Mouse (Mus musculus) A20 (cell line): ENCODE measurements around the gene Il34.

Experiments used
- DNase-seq: peaks from one replicate; pipeline ENCODE4 v3.0.0-alpha.2; 2011; ENCODE audit warnings: low read depth, low spot score

Il34 gene

GRCm38 (mm10) chr8:110779924-110780718 lies 25.6 kb downstream of the Il34 start:
- DNase-seq = no peak

- DNase-seq = no peak
These were observed 29.4 kb downstream of the Il34 start for GRCm38 (mm10) chr8:110776335-110776734.

DNA sequence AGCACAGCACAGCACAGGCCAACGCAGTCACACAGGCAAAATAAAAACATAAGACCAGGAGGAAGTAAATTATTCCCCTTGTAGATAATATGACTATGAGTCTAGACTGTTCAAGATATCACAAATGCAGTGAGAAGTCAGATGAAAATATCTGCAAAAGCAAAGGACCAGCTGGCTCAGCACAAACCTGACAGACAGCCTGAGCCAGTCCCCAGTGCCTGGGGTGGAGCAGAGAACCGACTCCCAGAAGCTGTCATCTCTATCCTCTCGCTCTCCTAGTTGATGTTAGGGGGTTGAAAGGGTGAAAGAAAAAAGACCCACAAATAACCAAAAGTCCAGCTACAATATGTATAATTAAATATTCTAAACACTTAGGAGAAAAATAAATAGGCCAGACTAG lies 30.0 kb downstream of the Il34 start:
- no peak for DNase-seq

- peak; percentile 21 for DNase-seq
These were observed 30.4 kb downstream of the Il34 start for GRCm38 (mm10) chr8:110775316-110775715.

DNA sequence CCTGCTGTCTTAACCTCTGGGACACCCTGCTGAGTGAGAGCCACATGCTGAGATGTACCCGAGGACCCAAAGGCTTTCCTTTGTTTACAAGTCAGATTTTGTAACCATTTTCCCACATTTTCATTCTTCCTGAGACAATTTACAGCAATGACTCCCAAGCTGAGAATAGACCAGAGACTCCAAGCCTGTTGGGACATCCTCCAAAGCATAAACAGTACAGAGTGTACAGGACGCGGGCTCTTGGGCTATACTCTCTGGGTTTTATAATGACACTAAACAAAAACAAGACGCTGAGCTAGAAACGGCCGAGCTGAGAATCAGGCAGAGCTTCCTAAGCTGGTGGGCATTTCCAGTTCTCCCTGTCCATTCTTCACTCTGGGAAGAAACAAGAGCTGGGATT lies 31.0 kb downstream of the Il34 start:
- no peak for DNase-seq

DNA sequence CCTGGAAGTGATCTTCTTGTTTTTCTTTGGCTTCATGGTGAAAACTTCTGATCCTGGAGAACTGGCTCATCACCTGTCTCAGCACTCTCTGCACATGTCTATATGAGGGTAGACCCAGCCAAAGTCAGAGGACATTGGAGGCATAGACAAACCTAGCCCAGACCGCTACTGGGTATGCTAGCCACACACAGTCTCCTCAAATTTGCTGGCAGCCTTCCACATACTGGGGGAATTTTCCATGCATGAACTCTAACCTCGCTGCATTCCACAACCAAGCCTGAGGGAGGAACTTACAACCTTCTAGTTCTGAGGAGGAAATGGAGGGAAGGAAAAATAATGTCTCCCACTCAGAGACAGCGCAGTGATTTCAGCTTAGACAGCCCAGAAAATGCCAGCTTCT lies 31.7 kb downstream of the Il34 start:
- DNase-seq = no peak

DNA sequence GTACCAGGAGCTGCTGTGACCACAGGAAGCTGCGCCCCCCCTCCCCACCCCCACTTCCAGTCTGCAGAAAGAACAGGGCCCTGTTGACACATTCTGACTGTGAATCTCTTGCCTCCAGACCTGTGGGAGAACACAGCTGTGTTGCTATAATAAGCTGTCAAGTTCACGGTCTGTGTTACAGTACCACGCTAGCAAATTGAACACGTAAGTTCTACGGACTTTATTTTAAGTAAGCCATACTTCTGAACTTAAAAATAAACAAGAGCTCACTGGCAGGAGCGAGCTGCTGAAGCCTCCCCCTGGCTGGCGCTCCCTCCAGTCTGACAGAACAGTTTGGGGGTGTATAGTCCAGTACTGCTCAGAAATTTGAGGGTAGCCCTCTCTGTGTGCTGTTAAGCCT lies 33.3 kb downstream of the Il34 start:
- peak; percentile 52 for DNase-seq

DNA sequence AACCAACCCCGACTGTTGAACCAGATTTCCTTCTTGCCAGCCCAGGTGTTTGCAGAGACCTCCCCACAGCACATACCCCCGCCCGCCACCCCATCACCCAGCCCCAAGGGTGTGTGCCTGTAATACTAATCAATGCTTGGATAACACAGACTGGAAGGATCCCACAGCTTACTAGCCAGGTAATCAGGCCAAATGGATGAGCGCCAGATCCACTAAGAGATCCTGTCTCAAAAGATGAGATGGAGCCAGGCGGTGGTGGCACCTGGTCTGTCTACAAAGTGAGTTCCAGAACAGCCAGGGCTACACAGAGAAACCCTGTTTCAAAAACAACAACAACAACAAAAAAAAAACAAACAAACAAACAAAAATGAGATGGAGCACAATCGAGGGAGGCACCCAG lies 38.5 kb downstream of the Il34 start:
- DNase-seq = no peak

DNA sequence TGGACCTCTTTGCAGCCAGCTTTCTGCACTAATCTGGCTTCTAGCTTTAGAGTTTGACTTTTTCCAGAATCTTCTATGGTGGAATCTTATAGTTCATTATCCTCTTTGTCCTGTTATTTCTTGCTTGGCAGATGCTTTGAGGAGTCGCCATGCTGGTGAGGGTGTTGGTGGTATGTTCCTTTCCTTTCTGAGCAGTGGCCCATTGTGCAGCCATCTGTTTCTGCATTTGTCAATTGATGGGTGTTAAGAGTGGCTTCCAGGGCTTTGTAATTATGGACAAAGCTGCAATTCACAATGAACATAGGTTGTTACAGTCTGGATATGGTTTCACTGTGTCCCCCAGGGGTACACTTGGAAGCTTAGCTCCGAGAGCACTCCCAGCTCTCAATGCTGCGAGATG lies 41.1 kb downstream of the Il34 start:
- no peak for DNase-seq

- no peak for DNase-seq
These were observed 43.7 kb downstream of the Il34 start for GRCm38 (mm10) chr8:110761988-110762387.

DNA sequence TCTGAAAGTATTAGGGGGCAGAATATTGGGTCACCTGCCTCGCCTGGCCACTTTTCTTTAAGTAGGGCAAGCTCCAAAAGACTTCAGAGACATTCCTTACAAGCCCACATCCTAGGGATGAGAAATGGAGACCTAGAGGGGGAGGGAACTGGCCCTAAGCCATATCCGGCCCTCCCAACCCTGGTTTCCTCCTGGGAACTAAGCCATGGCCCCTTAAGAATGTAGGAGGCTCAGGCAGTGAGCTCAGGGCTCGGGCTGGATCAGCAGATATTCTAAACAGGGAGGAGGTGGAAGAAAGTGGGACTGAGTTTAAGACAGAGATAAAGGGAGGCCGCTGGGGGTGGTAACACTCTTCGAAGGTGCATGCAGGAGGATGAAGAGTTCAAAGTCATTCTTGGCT lies 44.5 kb downstream of the Il34 start:
- DNase-seq = no peak

DNA sequence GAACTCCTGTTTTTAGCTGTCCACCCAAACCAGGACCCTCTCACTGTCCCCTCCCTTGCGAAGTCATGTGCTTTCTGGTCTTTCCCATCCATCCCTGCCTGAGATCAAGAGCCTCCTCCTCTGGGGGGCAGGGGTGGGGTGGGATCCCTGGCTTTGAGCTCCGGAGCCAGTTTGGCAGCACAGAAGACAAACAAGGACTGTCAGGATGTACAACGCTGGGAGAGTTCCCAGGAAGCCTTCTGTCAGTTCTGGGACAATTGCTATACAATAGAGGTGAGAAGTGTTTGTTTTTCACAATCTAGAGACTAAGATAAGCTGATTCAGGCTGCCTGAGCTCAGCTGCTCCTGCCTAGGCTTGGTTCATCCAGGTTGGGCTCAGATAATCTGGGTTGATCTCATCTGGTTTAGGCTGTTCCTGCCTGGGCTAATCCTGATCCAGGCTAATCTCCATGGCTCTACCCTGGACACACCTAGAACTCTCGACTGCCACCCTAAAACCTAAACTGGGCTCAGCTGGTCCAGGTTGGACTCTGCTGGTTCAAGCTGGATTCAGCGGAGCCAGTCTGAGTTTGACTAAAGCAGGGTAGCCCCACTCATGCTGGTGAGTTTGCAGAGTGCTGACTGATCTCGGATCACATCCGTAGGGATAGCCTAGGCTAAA lies 45.3 kb downstream of the Il34 start:
- no peak for DNase-seq

GRCm38 (mm10) chr8:110756196-110756595 lies 49.5 kb downstream of the Il34 start:
- DNase-seq = no peak

DNA sequence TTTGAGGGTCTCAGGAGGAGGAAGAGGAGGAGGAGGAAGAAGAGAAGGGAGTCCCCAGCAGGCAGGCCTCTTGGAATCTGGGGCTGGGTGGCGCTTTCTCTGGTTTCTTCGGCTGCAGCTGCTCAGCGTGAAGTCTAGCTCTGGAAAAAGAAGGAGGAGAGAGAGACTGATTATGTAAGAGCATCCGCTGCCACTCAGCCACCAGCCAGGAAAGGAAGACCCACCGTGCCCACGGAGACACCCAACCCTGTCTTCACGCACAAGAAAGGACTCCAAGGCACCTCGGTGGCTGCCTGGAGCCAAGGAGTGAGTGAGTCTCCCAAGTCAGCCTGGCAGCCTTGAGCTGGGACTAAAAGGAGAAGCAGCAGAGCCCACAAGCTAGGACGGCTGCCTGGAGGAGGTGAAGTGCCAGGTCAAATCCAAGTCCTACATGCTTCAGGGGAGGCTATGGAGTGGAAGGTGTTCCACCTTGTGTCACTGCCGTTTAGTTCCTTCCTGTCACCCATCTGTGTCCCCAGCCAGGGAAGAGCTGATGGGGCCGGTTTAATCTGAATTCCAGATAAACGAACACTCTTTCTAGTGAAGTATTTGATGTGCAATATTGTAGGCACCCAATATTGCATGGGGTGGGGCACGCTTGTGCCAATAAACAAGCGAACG lies 50.1 kb downstream of the Il34 start:
- DNase-seq = no peak

DNA sequence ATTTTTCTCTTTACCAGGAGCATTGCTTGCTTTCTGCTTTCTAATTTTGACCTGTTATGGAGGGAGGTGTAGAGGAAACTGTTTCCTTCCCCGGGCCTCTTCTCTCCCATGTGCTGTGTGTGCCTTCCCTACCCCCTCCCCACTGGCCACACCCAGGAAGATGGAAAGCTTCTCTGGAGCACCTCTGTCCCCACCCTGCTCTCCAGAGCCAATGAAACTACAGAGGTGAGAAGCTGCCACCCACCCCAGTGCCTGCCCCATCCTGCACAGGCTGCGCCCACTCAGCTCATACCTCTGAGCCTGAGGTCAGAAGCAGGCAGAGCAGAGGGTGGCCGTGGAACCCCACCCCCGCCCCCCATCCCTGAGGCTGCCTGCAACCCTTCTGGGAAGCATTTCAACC lies 51.0 kb downstream of the Il34 start:
- DNase-seq = no peak

GRCm38 (mm10) chr8:110751490-110751889 lies 54.2 kb downstream of the Il34 start:
- DNase-seq = no peak

- DNase-seq = no peak
These were observed 55.5 kb downstream of the Il34 start for GRCm38 (mm10) chr8:110750269-110750668.

- DNase-seq = peak; percentile 62
These were observed 56.1 kb downstream of the Il34 start for GRCm38 (mm10) chr8:110749500-110750170.

- DNase-seq = no peak
These were observed 59.1 kb downstream of the Il34 start for GRCm38 (mm10) chr8:110746661-110747060.

GRCm38 (mm10) chr8:110745162-110745561 lies 60.6 kb downstream of the Il34 start:
- DNase-seq = no peak

DNA sequence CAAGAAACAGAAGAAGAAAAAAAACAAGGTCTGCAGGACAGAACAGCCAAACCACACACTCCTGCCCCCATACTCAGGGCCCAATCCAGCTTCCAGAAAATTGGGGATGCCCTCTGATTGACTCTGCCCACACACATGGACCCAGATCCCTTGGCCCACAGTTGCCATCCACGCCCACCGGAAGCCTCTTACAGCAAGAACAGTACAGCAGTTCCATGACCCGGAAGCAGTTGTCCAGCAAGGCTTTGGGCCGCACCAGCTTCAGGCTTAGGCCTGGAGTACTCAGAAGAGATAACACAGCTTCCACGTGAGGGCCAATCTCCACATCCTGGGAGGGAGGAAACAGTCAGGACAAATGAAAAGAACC lies 63.3 kb downstream of the Il34 start:
- no peak for DNase-seq

GRCm38 (mm10) chr8:110741816-110742451 lies 63.8 kb downstream of the Il34 start:
- DNase-seq = no peak
